Mouse (Mus musculus): ENCODE data around the gene Man1a. TPM values are rescaled to one million over a fixed set of nuclear protein-coding genes. Genes with fewer than 3 reads are reported as not detected.

Man1a gene
- polyA plus RNA-seq, 1 experiment from 2014 or later = 2.9 TPM

- Histone ChIP-seq H3K27me3 (no peaks in the 10 kb centered on the region), H3K27ac (replicated peaks) (no peak overlapping the region), H3K9me3 (no peaks in the 10 kb centered on the region), H3K4me1 (no peaks in the 10 kb centered on the region), H3K9ac (replicated peaks) (no peak overlapping the region), H3K4me3 (no peak overlapping the region), H3K36me3 (no peaks in the 10 kb centered on the region), H3K4me2 (replicated peaks) (no peak overlapping the region)
- whole genome bisulfite sequencing = 58% methylated on average over 4 of the region's 4 CpGs
- no peak for ATAC-seq (replicated peaks)
Observed at GRCm38 (mm10) chr10:53929722-53930500, 146.5 kb downstream of the Man1a start.

- H3K9ac ChIP-seq (replicated peaks) = no peak overlapping the region
- H3K36me3 ChIP-seq = no peaks in the 10 kb centered on the region
- no peak overlapping the region for H3K27ac ChIP-seq (replicated peaks)
- no peak overlapping the region for H3K4me2 ChIP-seq (replicated peaks)
- H3K27me3 ChIP-seq = no peaks in the 10 kb centered on the region
- 85% methylated on average over 5 of the region's 5 CpGs for WGBS
- no peak for ATAC-seq (replicated peaks)
- H3K4me3 ChIP-seq = no peak overlapping the region
- no peaks in the 10 kb centered on the region for H3K4me1 ChIP-seq
- no peaks in the 10 kb centered on the region for H3K9me3 ChIP-seq
Observed at GRCm38 (mm10) chr10:53927904-53928303, 148.5 kb downstream of the Man1a start.

- peak; percentile 68; the same call in 1 of the 2 replicates for ATAC-seq (replicated peaks)
- WGBS = 74% methylated on average over 6 of the region's 6 CpGs
- no peaks in the 10 kb centered on the region for H3K36me3 ChIP-seq
- H3K4me3 ChIP-seq = no peak overlapping the region
- no peak overlapping the region for H3K4me2 ChIP-seq (replicated peaks)
- H3K27ac ChIP-seq (replicated peaks) = no peak overlapping the region
- H3K9me3 ChIP-seq = no peaks in the 10 kb centered on the region
- H3K27me3 ChIP-seq = no peaks in the 10 kb centered on the region
- H3K4me1 ChIP-seq = no peaks in the 10 kb centered on the region
- H3K9ac ChIP-seq (replicated peaks) = no peak overlapping the region
Observed at GRCm38 (mm10) chr10:53925456-53925855, 151.0 kb downstream of the Man1a start.

GRCm38 (mm10) chr10:53922236-53922635 is 154.2 kb downstream of the Man1a start:
- H3K27ac ChIP-seq (replicated peaks) = no peak overlapping the region
- no peaks in the 10 kb centered on the region for H3K4me1 ChIP-seq
- no peak overlapping the region for H3K4me2 ChIP-seq (replicated peaks)
- no peak overlapping the region for H3K4me3 ChIP-seq
- no peaks in the 10 kb centered on the region for H3K27me3 ChIP-seq
- WGBS = 87% methylated on average over 3 of the region's 3 CpGs
- ATAC-seq (replicated peaks) = no peak
- H3K9me3 ChIP-seq = no peaks in the 10 kb centered on the region
- H3K36me3 ChIP-seq = no peaks in the 10 kb centered on the region
- no peak overlapping the region for H3K9ac ChIP-seq (replicated peaks)

GRCm38 (mm10) chr10:53917517-53917916 is 158.9 kb downstream of the Man1a start:
- Histone ChIP-seq H3K9ac (replicated peaks) (no peak overlapping the region), H3K27me3 (no peaks in the 10 kb centered on the region), H3K4me3 (no peak overlapping the region), H3K9me3 (no peaks in the 10 kb centered on the region), H3K36me3 (no peaks in the 10 kb centered on the region), H3K27ac (replicated peaks) (no peak overlapping the region), H3K4me1 (no peaks in the 10 kb centered on the region), H3K4me2 (replicated peaks) (no peak overlapping the region)
- 88% methylated on average over 3 of the region's 3 CpGs for WGBS
- no peak for ATAC-seq (replicated peaks)

- ATAC-seq (replicated peaks) = no peak
- 85% methylated on average over 6 of the region's 6 CpGs for WGBS
- H3K4me2 ChIP-seq (replicated peaks) = no peak overlapping the region
Observed at GRCm38 (mm10) chr10:53915719-53916118, 160.7 kb downstream of the Man1a start.

GRCm38 (mm10) chr10:53914974-53915609 is 161.3 kb downstream of the Man1a start:
- Histone ChIP-seq H3K4me2 (replicated peaks) (no peak overlapping the region), H3K4me3 (no peak overlapping the region), H3K4me1 (no peaks in the 10 kb centered on the region), H3K27ac (replicated peaks) (no peak overlapping the region), H3K9ac (replicated peaks) (no peak overlapping the region), H3K9me3 (no peaks in the 10 kb centered on the region), H3K36me3 (no peaks in the 10 kb centered on the region), H3K27me3 (no peaks in the 10 kb centered on the region)
- no peak for ATAC-seq (replicated peaks)
- 91% methylated on average over 8 of the region's 8 CpGs for WGBS

More at GRCm38 (mm10) chr10:53915719-53916118, 160.7 kb downstream of the Man1a start:
- Histone ChIP-seq H3K9me3 (no peaks in the 10 kb centered on the region), H3K27me3 (no peaks in the 10 kb centered on the region), H3K27ac (replicated peaks) (no peak overlapping the region), H3K4me1 (no peaks in the 10 kb centered on the region), H3K4me3 (no peak overlapping the region), H3K9ac (replicated peaks) (no peak overlapping the region), H3K36me3 (no peaks in the 10 kb centered on the region)

- Histone ChIP-seq H3K4me1 (no peaks in the 10 kb centered on the region), H3K27ac (replicated peaks) (no peak overlapping the region), H3K36me3 (no peaks in the 10 kb centered on the region), H3K9me3 (no peaks in the 10 kb centered on the region), H3K4me2 (replicated peaks) (no peak overlapping the region), H3K4me3 (no peak overlapping the region), H3K9ac (replicated peaks) (no peak overlapping the region), H3K27me3 (no peaks in the 10 kb centered on the region)
- WGBS = 77% methylated on average over 4 of the region's 4 CpGs
- no peak for ATAC-seq (replicated peaks)
Observed at GRCm38 (mm10) chr10:53913546-53914312, 162.7 kb downstream of the Man1a start.

GRCm38 (mm10) chr10:53889512-53889911 is 186.9 kb downstream of the Man1a start:
- 91% methylated on average over 4 of the region's 4 CpGs for WGBS
- no peak overlapping the region for H3K4me2 ChIP-seq (replicated peaks)

GRCm38 (mm10) chr10:53888382-53889110 is 187.9 kb downstream of the Man1a start:
- no peak overlapping the region for H3K9ac ChIP-seq (replicated peaks)
- no peak for ATAC-seq (replicated peaks)
- no peaks in the 10 kb centered on the region for H3K4me1 ChIP-seq
- 88% methylated on average over 10 of the region's 10 CpGs for WGBS
- H3K4me3 ChIP-seq = no peak overlapping the region
- no peak overlapping the region for H3K4me2 ChIP-seq (replicated peaks)
- no peak overlapping the region for H3K27ac ChIP-seq (replicated peaks)
- no peaks in the 10 kb centered on the region for H3K36me3 ChIP-seq
- no peaks in the 10 kb centered on the region for H3K9me3 ChIP-seq
- no peaks in the 10 kb centered on the region for H3K27me3 ChIP-seq

More at GRCm38 (mm10) chr10:53889512-53889911, 186.9 kb downstream of the Man1a start:
- no peak overlapping the region for H3K9ac ChIP-seq (replicated peaks)
- H3K4me1 ChIP-seq = no peaks in the 10 kb centered on the region
- H3K36me3 ChIP-seq = no peaks in the 10 kb centered on the region
- H3K27me3 ChIP-seq = no peaks in the 10 kb centered on the region
- no peak overlapping the region for H3K4me3 ChIP-seq
- H3K27ac ChIP-seq (replicated peaks) = no peak overlapping the region
- H3K9me3 ChIP-seq = no peaks in the 10 kb centered on the region
- no peak for ATAC-seq (replicated peaks)

GRCm38 (mm10) chr10:53886475-53886874 is 189.9 kb downstream of the Man1a start:
- WGBS = 84% methylated on average over 5 of the region's 5 CpGs
- Histone ChIP-seq H3K27me3 (no peaks in the 10 kb centered on the region), H3K36me3 (no peaks in the 10 kb centered on the region), H3K27ac (replicated peaks) (no peak overlapping the region), H3K4me2 (replicated peaks) (no peak overlapping the region), H3K9ac (replicated peaks) (no peak overlapping the region), H3K4me1 (no peaks in the 10 kb centered on the region), H3K9me3 (no peaks in the 10 kb centered on the region), H3K4me3 (no peak overlapping the region)
- ATAC-seq (replicated peaks) = no peak

- H3K27me3 ChIP-seq = no peaks in the 10 kb centered on the region
- H3K4me3 ChIP-seq = no peak overlapping the region
- ATAC-seq (replicated peaks) = no peak
- H3K27ac ChIP-seq (replicated peaks) = no peak overlapping the region
- no peaks in the 10 kb centered on the region for H3K4me1 ChIP-seq
- H3K36me3 ChIP-seq = no peaks in the 10 kb centered on the region
- no peaks in the 10 kb centered on the region for H3K9me3 ChIP-seq
- H3K9ac ChIP-seq (replicated peaks) = no peak overlapping the region
- no peak overlapping the region for H3K4me2 ChIP-seq (replicated peaks)
Observed at GRCm38 (mm10) chr10:53881310-53881709, 195.1 kb downstream of the Man1a start.

Data from forebrain, embryonic 15.5 days (tissue).